Mouse (Mus musculus): ENCODE results near the gene Rab44.

DNA sequence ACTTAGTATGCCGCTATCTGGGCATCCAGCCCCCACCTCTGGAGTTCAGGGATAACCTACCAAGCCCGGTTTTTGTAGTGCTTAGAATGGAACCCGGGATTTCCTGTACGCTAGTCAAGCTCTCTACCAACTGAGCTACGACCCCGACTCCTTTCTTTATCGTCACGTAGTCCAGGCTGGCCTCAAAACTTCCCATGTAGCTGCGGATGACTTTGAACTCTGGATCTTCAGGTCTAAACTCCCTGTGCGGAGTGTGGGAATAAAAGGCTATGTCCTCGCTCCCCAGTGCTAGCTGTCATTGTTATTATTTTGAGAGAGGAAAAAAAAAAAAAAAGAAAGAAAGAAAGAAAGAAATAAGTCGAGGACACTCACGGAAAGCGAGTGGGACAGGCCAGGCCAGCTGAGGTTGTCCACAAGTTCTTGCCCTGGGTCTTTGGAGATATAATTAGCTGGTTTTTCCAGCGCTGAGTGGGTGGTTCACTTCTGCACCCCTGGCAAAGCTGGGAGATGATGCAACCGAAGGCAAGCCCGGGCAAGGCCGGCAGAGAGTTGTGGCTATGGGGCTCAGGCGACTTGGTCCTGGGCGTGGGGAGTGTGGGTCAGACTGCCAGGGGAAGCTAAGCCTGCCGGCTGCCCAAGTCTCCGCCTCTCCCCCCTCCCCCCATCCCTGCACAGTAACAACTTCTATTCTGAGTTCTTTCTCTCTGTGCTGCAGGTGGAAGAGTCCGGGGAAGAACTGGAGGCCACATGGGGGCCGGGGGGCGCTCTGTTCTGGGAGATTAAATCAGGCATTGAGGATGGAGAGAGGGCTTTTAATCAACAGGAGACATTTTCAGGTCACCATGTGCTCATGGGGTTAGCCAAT lies 35.2 kb upstream of the Rab44 start:
- TF ChIP-seq CTCF (IDR thresholded peaks at IDR 0.05; ENCODE audit: control insufficient read depth, insufficient read depth, low read length) (no peak), POLR2A (IDR thresholded peaks at IDR 0.05; ENCODE audit: borderline replicate concordance, control insufficient read depth, low read depth, low read length) (peak; percentile 6; the same call in 1 of the 2 replicates)
